8 mouse cellular contexts compared by ENCODE assay signal in the genomic region with DNA sequence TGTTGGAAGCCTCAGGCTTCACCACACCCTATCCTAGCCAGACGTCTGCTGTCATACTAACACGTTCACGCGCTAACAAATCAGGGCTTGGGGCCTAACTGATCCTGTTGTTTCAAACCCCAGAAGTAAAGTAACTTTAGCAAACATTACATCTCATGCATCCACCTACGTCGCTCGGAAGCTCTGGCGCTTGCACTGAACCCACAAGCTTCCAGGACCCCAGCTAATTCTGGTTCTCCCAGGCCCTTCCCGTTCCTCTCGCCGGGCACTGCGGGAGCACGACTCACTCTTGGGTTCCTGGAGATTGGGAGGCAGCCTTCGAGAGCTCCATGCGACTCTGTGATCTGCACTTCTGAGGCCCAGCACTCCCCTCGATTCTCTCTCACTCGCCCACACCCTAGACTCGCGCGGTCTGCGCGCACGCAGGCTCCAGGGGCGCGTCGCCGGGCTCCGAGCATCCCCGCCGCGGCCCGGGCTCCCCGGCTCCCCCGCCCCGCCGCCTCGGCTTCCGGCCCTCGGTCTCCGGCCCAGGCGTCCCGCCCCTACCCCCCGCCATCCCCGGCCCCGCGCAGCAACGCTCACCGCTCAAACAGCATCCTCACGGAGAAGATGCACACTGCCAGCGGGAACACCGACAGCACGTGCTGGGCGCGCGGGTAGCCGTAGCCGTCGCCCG. TPM values are rescaled to one million over a fixed set of nuclear protein-coding genes. Genes with fewer than 3 reads are reported as not detected.
DNase-seq lines count a peak whose midpoint lies in the region; ATAC-seq and TF ChIP-seq lines count a peak whose summit lies in the region.

No protein-coding gene starts in this region.

- under 1% methylated on average over 58 of the region's 59 CpGs for WGBS in kidney, embryonic 14.5 days
- 0% methylated on average over 46 of the region's 59 CpGs for WGBS in stomach, postnatal 0 days

- peak overlapping the region; percentile 93 for H3K9ac ChIP-seq in kidney, embryonic 14.5 days (ENCODE audit: low read depth, low read length)
- peak overlapping the region; percentile 81 for H3K9ac ChIP-seq in stomach, postnatal 0 days (ENCODE audit: low read length)

- H3K27me3 ChIP-seq in kidney, embryonic 14.5 days (ENCODE audit: control insufficient read depth, insufficient read depth, low read length), result no peaks in the 10 kb centered on the region
- no peaks in the 10 kb centered on the region for H3K27me3 ChIP-seq in stomach, postnatal 0 days (ENCODE audit: control insufficient read depth, insufficient read depth, low read length)

- H3K4me1 ChIP-seq in kidney, embryonic 14.5 days (ENCODE audit: control insufficient read depth, insufficient read depth, low read length), result peaks cover 10% of the 10 kb centered on the region
- no peaks in the 10 kb centered on the region for H3K4me1 ChIP-seq in stomach, postnatal 0 days (replicated peaks; ENCODE audit: control insufficient read depth, insufficient read depth)

- no peaks in the 10 kb centered on the region for H3K9me3 ChIP-seq in kidney, embryonic 14.5 days (ENCODE audit: control insufficient read depth, low read length)
- no peaks in the 10 kb centered on the region for H3K9me3 ChIP-seq in stomach, postnatal 0 days (ENCODE audit: control insufficient read depth, low read length)

- H3K4me3 ChIP-seq in kidney, embryonic 14.5 days (ENCODE audit: low read length), result peak overlapping the region; percentile 89
- peak overlapping the region; percentile 72 for H3K4me3 ChIP-seq in stomach, postnatal 0 days (ENCODE audit: low read depth, low read length)

- TF ChIP-seq CTCF in stomach, postnatal 0 days (IDR thresholded peaks at IDR 0.05; ENCODE audit: low read depth), result no peak

- TF ChIP-seq EP300 in stomach, postnatal 0 days (optimal IDR thresholded peaks at IDR 0.05), result no peak

- DNase-seq in kidney, postnatal 36 days, result no peak
- DNase-seq in CD8-positive naive resting alpha-beta T cell, adult 2 months (ENCODE audit: low read depth in 2 of 2, low spot score in 2 of 2), result peak; percentile 18 to 55
- DNase-seq in cerebellum, adult 11-12 months, result peak; percentile 33
- peak; percentile 50 to 53 for DNase-seq in frontal cortex, postnatal 36 days (ENCODE audit: low spot score in 2 of 2)
- peak; percentile 33 for DNase-seq in layer of hippocampus, adult 11-12 months (ENCODE audit: low spot score)
- no peak for DNase-seq in stomach, postnatal 0 days (ENCODE audit: low spot score)

- H3K4me2 ChIP-seq in kidney, embryonic 14.5 days (replicated peaks; ENCODE audit: low read depth, low read length), result peak overlapping the region; percentile 82
- peak overlapping the region; percentile 86 for H3K4me2 ChIP-seq in stomach, postnatal 0 days (replicated peaks; ENCODE audit: low read depth)

- peak overlapping the region; percentile 95 for H3K27ac ChIP-seq in kidney, embryonic 14.5 days (ENCODE audit: low read depth, low read length)
- peak overlapping the region; percentile 92 for H3K27ac ChIP-seq in stomach, postnatal 0 days (replicated peaks)

- ATAC-seq in kidney, embryonic 14.5 days (ENCODE audit: low FRiP score, low TSS enrichment), result peak; percentile 59
- ATAC-seq in megakaryocyte, adult 5-6 weeks (ENCODE audit: poor library complexity, severe bottlenecking), result peak; percentile 43
- ATAC-seq in stomach, postnatal 0 days (ENCODE audit: low FRiP score, low TSS enrichment), result peak; percentile 56

- H3K36me3 ChIP-seq in kidney, embryonic 14.5 days (ENCODE audit: control insufficient read depth, insufficient read depth, low read length), result no peaks in the 10 kb centered on the region
- no peaks in the 10 kb centered on the region for H3K36me3 ChIP-seq in stomach, postnatal 0 days (ENCODE audit: control insufficient read depth, insufficient read depth, low read length)

RNA-seq across cellular contexts. Expression of gene Cers5, which starts 0.9 kb away (rescaled TPM):
- polyA plus RNA-seq in kidney, embryonic 14.5 days (2014; fragmentation: Nextera tagmentation; extraction: Ambion mirVana), result 74.9 and 87.7 TPM in 2 replicates
- 64.6 and 75.6 TPM in 2 replicates for total RNA-seq in megakaryocyte, adult 5-6 weeks (2015)
- total RNA-seq in megakaryocyte, adult 5-6 weeks (2017), result 42.3 and 45.3 TPM in 2 replicates
- 32.2 and 33.6 TPM in 2 replicates for polyA plus RNA-seq in stomach, postnatal 0 days (2015; fragmentation: Nextera tagmentation; extraction: Ambion mirVana)

RNA-seq across cellular contexts. Expression of gene Cox14, which starts 46.3 kb away (rescaled TPM):
- 184 and 218 TPM in 2 replicates for polyA plus RNA-seq in kidney, embryonic 14.5 days (2014; fragmentation: Nextera tagmentation; extraction: Ambion mirVana)
- 67.3 and 78.1 TPM in 2 replicates for total RNA-seq in megakaryocyte, adult 5-6 weeks (2015)
- 15.4 and 25.6 TPM in 2 replicates for total RNA-seq in megakaryocyte, adult 5-6 weeks (2017)
- 199 and 206 TPM in 2 replicates for polyA plus RNA-seq in stomach, postnatal 0 days (2015; fragmentation: Nextera tagmentation; extraction: Ambion mirVana)

RNA-seq across cellular contexts. Expression of gene Gpd1, which starts 54.4 kb away (rescaled TPM):
- polyA plus RNA-seq in kidney, embryonic 14.5 days (2014; fragmentation: Nextera tagmentation; extraction: Ambion mirVana), result 2.0 and 3.1 TPM in 2 replicates
- total RNA-seq in megakaryocyte, adult 5-6 weeks (2015), result 0.11 TPM in 1 of 2 replicates, not detected in the other
- total RNA-seq in megakaryocyte, adult 5-6 weeks (2017), result 0.20 and 0.26 TPM in 2 replicates
- 6.8 and 7.9 TPM in 2 replicates for polyA plus RNA-seq in stomach, postnatal 0 days (2015; fragmentation: Nextera tagmentation; extraction: Ambion mirVana)

Comparison
In these comparisons a context has a peak if more than half of its experiments do, and no peak if none do; other contexts are left out.
1. DNase-seq: peak in CD8-positive naive resting alpha-beta T cell, adult 2 months (2 of 2), cerebellum, adult 11-12 months (single experiment), frontal cortex, postnatal 36 days (2 of 2) and layer of hippocampus, adult 11-12 months (single experiment); none in kidney, postnatal 36 days (0 of 2) and stomach, postnatal 0 days (single experiment).
2. Peak in every context shown above with its lines, with median percentiles within 50 percentile points of each other: ATAC-seq.